ENCODE assay signal across 25 mouse cellular contexts in the genomic region with DNA sequence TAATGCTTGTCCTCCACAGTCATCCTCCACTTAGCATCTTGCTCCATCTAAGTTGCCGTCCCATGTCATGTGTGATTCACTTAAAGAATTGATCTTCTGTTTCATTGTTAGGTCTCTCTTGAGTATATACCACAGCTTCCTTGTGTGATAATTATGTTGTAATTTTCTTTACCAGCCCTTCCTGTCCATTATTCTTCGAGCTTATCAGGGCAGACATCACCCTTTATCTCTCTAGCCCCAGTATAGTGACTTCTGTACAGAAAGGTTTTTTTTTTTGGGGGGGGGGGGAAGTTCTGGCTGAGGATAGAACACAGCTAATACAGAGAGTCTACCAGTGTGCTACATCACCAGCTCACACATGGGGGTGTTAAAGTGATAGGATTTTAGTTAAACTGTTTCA.
"Had no signal": no experiment of that assay in that cellular context is flagged by ENCODE, and none has a peak within 500 bp of the region (broad histone marks: within the 10 kb centered on the region; RNA-seq: fewer than 3 reads in every experiment).

No protein-coding gene starts in this region.

- ATAC-seq: hindbrain, embryonic 16.5 days; inflammation-experienced regulatory T-cells, adult 6 months; intestine, embryonic 15.5 days; intestine, postnatal 0 days had no signal

- H3K9me3 ChIP-seq: heart, embryonic 12.5 days; hindbrain, embryonic 10.5 days; hindbrain, embryonic 12.5 days; intestine, embryonic 15.5 days; limb, embryonic 10.5 days; limb, embryonic 12.5 days; liver, embryonic 13.5 days had no signal

- H3K4me3 ChIP-seq: heart, adult 2 months; heart, embryonic 12.5 days; hindbrain, embryonic 10.5 days; hindbrain, embryonic 12.5 days; intestine, embryonic 15.5 days; layer of hippocampus, adult 2 months; left cerebral cortex, adult 2 months; limb, embryonic 10.5 days; limb, embryonic 12.5 days; liver, embryonic 13.5 days had no signal

- H3K4me1 ChIP-seq: heart, embryonic 12.5 days; hindbrain, embryonic 10.5 days; hindbrain, embryonic 12.5 days; intestine, embryonic 15.5 days; limb, embryonic 10.5 days; limb, embryonic 12.5 days; liver, embryonic 13.5 days had no signal

- H3K9ac ChIP-seq: heart, embryonic 12.5 days; hindbrain, embryonic 12.5 days; hindbrain, embryonic 14.5 days; intestine, embryonic 15.5 days; limb, embryonic 12.5 days; liver, embryonic 13.5 days had no signal

- DNase-seq: gastrocnemius, postnatal 14 days; gastrocnemius, postnatal 36 days; heart, adult 2 months; heart, postnatal 10 days; heart, postnatal 4 days; kidney, adult 18-20 months; kidney, adult 8-10 months; kidney, postnatal 10 days; kidney, postnatal 25 days; kidney, postnatal 4 days; liver; liver, embryonic 13.5 days had no signal

- H3K4me2 ChIP-seq: heart, embryonic 12.5 days; hindbrain, embryonic 12.5 days; hindbrain, embryonic 14.5 days; intestine, embryonic 15.5 days; limb, embryonic 12.5 days; liver, embryonic 11.5 days; liver, embryonic 13.5 days had no signal

- H3K27ac ChIP-seq: heart, adult 2 months; hindbrain, embryonic 10.5 days; hindbrain, embryonic 12.5 days; hindbrain, embryonic 14.5 days; intestine, embryonic 15.5 days; layer of hippocampus, adult 2 months; left cerebral cortex, adult 2 months; limb, embryonic 10.5 days; limb, embryonic 12.5 days; liver, embryonic 13.5 days had no signal

- H3K27me3 ChIP-seq: heart, embryonic 12.5 days; hindbrain, embryonic 12.5 days; intestine, embryonic 15.5 days; limb, embryonic 12.5 days; liver, embryonic 13.5 days had no signal

- H3K36me3 ChIP-seq: heart, embryonic 12.5 days; hindbrain, embryonic 10.5 days; hindbrain, embryonic 12.5 days; intestine, embryonic 15.5 days; limb, embryonic 10.5 days; limb, embryonic 12.5 days; liver, embryonic 13.5 days had no signal
